Mouse (Mus musculus): Measurements from ENCODE around the gene Fam241a.

Fam241a gene

DNA sequence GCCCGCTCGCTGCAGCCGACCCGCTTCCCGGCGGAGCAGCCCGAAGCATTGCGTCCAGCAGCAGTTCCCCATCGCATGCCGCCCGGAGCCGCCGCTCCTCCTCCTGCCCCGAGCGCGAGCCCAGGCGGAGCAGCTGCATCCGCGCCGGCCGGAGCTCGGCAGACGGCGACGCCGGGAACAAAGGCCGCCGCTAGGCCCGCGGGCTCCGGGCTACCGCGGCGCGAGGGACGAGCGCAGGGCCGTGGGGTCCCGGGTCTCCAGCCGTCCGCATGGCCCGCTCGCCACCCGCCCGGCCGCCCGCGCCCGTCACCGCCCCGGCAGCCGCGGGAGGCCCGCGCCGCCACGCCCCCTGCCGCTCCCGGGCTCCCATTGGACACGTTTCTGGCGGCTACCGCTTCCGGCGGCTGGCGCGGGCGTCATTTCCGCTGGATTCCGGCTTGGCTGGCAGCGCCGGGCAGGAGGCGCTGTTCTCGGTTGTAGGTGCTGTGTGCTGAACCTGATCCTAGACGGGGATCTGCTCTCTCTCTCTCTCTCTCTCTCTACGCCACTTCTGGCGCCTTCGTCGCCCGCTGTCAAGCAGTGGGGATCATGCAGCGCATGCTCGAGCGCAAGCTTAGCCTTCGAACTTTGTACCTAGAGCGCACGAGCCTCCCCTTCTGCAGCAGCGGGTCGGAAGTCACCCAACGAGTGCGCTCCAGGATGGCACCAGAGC is 58.8 kb downstream of the Fam241a start, which contains the start of gene Ap1ar:
Ap1ar (minus strand) TSS at position 370 of the 712 bp plus-strand sequence.
- DNase-seq (ENCODE audit: low spot score in 2 of 2), result peak; percentile 90 to 97

DNA sequence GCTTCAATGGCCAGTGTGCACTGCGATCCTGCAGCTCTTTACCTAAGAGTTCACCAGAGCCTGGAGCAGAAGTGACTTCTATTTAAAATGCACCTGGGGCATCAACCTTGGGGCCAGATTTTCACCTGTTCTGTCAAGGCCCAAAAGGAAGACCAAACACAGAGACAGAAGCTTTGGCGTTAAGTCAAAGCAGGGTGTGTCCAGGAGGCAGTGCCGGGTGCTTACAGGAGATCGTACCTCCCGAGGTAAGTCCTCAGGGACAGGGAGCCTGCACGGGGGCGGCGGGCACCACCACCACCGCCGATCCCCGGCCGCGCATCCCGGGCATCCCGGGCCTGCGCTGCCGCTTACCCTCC is 59.3 kb downstream of the Fam241a start:
- peak in 1 of 2 experiments; percentile 2 for DNase-seq (ENCODE audit: low spot score in 2 of 2)

DNA sequence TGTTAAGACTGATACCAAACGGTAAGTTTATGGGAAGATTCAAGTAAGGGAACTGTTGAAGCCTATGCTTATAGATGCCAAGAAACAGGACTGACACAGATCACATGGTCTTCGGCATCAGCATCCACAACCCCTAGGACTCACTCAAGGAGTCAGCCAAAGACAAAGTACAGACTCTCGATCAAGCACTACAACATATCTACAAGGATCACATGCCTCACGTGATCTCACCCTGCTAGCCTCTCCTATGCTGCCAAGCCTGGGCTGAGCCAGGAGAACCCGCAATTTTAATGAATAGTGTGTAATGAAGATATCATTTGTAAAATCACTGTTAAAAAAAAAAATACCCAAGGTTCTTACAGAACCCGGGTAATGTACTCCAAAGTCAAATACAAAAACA is 60.5 kb downstream of the Fam241a start:
- no peak for DNase-seq (ENCODE audit: low spot score in 2 of 2)

DNA sequence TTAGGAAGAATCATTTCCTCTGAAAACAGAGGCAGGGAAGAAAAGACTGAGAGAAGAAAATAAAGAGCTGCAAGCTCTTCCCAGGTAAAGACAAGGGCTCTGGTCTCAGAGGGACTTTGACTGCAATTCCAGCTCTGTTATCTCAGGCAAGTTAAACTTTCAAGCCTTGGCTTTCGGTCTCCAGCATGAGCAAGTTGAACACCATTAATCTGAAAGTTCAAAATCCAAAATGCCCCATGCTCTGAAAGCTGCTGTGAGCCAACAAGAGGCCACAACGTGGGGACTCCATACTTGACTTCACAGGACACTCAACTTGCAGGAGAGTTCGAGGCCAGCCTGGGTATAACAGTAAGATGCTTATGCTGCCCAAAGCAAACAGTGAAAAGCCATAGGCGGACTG is 62.1 kb downstream of the Fam241a start:
- no peak for DNase-seq (ENCODE audit: low spot score in 2 of 2)

DNA sequence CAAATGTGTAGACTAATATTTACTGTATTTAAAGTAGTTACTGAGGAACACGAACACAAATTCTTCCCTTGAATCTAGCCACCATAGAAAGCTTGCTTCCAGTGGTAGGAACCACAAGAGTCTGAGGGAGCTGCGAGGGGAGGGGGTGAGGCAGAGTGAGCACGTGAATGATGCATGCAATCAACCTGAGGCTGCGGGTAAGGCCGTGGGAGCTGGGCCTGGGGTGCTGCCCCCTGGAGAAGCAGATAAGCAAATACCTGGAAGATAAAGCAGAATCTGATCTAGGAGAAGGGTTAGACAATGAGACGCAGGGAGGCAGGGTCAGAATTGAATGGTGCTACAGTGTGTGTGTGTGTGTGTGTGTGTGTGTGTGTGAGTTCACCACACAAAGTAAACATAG is 65.0 kb downstream of the Fam241a start:
- DNase-seq (ENCODE audit: low spot score in 2 of 2), result no peak

DNA sequence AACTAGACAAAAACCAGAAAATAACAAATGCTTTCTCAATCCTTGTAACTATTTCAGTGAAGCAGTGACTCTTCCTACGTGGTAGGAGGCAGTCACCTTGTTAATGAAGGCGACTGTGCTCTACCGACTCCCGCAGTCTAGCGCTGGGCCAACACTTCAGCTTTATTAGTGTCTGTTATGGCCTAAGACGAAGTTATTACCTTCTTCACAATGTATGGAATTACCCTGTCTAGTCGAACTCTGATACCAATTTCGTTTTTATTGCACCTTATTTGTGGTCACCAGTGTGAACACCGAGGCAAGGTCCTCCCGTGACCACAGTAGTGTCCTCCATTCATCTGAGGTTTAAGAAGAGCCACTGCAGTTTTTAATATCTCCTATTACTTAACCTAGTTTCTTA is 65.9 kb downstream of the Fam241a start:
- DNase-seq (ENCODE audit: low spot score in 2 of 2), result no peak

DNA sequence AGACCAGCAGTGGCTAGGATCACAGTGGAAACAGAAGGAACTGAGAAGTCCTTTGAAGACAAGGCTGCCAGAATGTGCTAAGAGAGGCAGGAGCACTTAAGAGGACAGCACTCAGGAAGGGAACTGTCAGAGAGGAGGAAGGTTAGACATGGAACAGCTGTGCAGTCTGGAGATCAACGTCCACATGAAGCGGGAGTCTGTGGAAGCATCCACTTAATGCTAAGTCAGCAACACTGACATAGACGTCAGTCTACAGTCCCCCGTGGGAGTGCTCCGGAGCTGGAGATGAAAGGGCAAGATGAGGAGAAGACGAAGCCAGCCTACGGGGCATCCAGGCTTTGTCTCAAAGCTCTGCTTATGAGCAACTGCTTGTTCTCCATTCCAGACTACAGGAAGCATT is 69.0 kb downstream of the Fam241a start:
- no peak for DNase-seq (ENCODE audit: low spot score in 2 of 2)

DNA sequence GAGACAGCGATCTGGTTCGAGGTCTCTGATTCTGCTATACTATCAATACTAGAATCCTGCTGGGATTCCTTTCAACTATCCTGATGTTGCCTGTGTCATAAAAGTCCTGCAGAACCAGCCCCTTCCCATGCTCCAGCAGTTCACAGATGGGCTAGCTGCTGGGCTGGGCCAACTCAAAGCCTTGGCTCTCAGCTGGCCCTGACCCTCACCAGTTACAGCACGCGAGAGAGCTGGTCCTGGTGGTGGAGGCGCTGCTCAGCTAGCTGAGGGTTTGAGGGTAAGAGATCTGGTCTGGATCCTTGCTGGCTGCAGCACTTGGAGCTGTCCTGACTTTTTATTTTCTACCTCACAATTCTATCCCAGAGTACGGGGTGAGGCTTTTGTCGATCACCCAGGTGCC is 69.6 kb downstream of the Fam241a start:
- no peak for DNase-seq (ENCODE audit: low spot score in 2 of 2)

DNA sequence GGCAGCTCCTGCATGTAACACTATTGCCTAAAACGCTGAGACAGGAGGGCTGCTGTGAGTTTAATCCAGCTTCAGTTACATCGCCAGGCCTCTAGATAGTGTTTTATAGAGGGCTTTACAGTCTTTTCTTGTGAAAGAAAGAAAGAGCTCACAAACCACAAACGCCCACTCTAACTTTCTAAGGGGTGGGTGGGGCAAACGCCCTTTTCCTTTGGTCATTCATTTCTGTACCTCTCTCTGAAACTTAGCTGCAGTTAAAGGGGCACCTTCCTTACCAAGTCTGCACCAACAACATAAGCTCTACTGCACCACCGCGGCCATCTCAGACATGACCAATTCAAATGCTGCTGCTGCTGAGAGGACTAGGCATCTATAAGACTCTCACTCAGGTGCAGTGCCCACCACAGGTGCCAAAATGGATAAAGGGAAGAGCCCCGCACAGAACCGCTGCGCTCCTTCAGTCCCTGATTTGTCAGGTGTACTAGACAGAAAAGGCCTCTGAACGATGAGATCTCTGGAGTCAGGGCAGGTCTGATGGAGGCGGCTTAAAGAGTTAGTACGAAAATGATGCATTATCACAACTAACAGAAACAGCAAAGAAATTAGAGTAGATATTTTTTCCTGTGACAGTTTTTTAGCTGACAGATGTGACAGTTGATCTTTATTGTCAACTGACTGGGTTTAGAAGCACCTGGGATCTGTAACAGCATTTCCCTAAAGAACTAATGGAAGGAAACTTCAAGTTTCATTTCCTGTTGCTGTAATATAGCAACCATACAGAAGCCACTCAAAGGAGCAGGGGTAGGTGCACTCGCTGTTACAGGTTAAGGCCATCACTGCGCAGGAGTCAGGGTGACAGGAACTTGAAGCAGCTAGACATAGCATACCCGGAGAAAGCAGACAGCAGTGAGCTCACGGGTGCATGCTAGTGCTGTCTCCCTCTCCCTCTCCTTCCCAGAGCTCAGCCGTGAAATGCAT is 71.9 kb downstream of the Fam241a start:
- no peak for DNase-seq (ENCODE audit: low spot score in 2 of 2)

DNA sequence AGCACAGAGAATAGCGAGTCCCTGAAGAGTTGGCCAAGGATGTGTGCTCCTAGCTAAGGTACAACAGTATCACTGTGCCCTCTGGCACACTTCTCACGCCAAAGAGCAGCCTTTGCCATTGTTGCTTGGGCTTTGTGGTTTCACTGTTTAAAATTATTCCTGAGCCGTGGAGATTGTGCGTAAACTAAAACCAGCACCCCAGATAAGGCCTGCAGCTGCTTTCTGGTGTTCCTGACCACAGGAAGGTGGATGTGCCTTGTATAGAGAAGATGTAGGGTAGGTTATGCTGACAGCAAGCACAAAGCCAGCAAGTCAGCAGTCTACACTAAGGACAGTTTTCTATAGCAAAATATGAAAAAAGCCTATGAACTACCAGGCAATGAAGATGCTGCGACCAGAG is 74.9 kb downstream of the Fam241a start:
- no peak for DNase-seq (ENCODE audit: low spot score in 2 of 2)

DNA sequence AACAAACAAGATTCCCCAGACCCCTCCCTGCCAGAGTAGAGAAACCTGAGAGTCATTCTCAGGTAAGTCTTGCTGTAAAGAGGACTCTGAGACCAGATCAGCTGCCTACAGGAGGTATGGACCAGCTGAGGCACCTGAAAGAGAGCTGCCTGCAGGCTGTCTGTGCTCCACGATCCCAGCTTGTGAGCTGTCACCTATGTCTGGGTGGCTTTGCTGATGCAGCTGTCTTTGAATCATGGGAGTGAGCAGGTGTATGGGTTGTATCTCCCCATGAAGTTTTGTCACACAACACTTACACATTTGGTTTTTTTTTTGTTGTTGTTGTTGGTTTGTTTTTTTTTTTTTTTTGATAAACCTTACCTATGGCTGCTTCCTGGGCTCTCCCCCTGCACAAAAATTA is 75.7 kb downstream of the Fam241a start:
- DNase-seq (ENCODE audit: low spot score in 2 of 2), result no peak
